Mouse (Mus musculus) MEL (cell line): ENCODE measurements around the gene St8sia6. TPM values are rescaled to one million over a fixed set of nuclear protein-coding genes. Genes with fewer than 3 reads are reported as not detected.

Experiments
- DNase-seq: peaks from one replicate; pipeline ENCODE4 v3.0.0; 2011; ENCODE audit warnings: low read depth, low spot score
- H3K27ac ChIP-seq: 2 replicates; pipeline ENCODE4 v1.5.1; 2012; ENCODE audit warnings: low read depth, mild to moderate bottlenecking, control low read depth, low read length, moderate library complexity; ENCODE audit not compliant: control insufficient read depth
- H3K27me3 ChIP-seq, 2 experiments: fragments of 150-350 bp in 1 of 2; sonication (generic) in 1 of 2; 2 replicates each; pipeline ENCODE4 v1.6.1; 2012; ENCODE audit warnings: low read length in 2 of 2, mild to moderate bottlenecking in 2 of 2, improper control_type of control experiment in 1 of 2, moderate library complexity in 1 of 2; ENCODE audit not compliant: insufficient read depth in 2 of 2, control insufficient read depth in 1 of 2
- H3K36me3 ChIP-seq, 2 experiments: 2 replicates each; pipeline ENCODE4 v1.6.1; 2012 to 2014; ENCODE audit warnings: low read length in 2 of 2, improper control_type of control experiment in 1 of 2, inconsistent platforms in 1 of 2, mild to moderate bottlenecking in 1 of 2; ENCODE audit not compliant: insufficient read depth in 2 of 2, control insufficient read depth in 1 of 2
- H3K4me1 ChIP-seq, 2 experiments: fragments of 150-350 bp in 1 of 2; sonication (generic) in 1 of 2; 2 replicates each; pipeline ENCODE4 v1.6.1; 2012; ENCODE audit warnings: low read length in 2 of 2, improper control_type of control experiment in 1 of 2, mild to moderate bottlenecking in 1 of 2; ENCODE audit not compliant: insufficient read depth in 2 of 2, control insufficient read depth in 1 of 2
- H3K4me3 ChIP-seq, 2 experiments: fragments of 150-350 bp in 1 of 2; sonication (generic) in 1 of 2; 2 replicates each; pipeline ENCODE4 v1.5.1; 2012; ENCODE audit warnings: low read depth in 2 of 2, low read length in 2 of 2, mild to moderate bottlenecking in 2 of 2, moderate library complexity in 2 of 2, control low read depth in 1 of 2, improper control_type of control experiment in 1 of 2; ENCODE audit not compliant: control insufficient read depth in 1 of 2, insufficient read depth in 1 of 2
- H3K79me2 ChIP-seq: 2 replicates; pipeline ENCODE4 v1.6.1; 2012; ENCODE audit warnings: mild to moderate bottlenecking, low read length, moderate library complexity; ENCODE audit not compliant: control insufficient read depth, poor library complexity, insufficient read depth
- H3K9ac ChIP-seq: 2 replicates; pipeline ENCODE4 v1.6.1; 2012; ENCODE audit warnings: low read depth, mild to moderate bottlenecking, control low read depth, low read length, moderate library complexity; ENCODE audit not compliant: control insufficient read depth, poor library complexity, severe bottlenecking
- H3K9me3 ChIP-seq: fragments of 150-350 bp; sonication (generic); replicated peaks from 2 replicates; pipeline ENCODE4 v1.6.1; 2012; ENCODE audit warnings: mild to moderate bottlenecking, low read length, improper control_type of control experiment, moderate library complexity; ENCODE audit not compliant: insufficient read depth
- BHLHE40 ChIP-seq: IDR thresholded peaks from 2 replicates; pipeline ENCODE4 v1.6.1; 2012; ENCODE audit warnings: low read depth, mild to moderate bottlenecking, inconsistent platforms, low read length, improper control_type of control experiment, borderline replicate concordance
- CHD1 ChIP-seq: IDR thresholded peaks from 2 replicates; pipeline ENCODE4 v1.6.1; 2012; ENCODE audit warnings: low read depth, mild to moderate bottlenecking, inconsistent platforms, low read length, improper control_type of control experiment
- CTCF ChIP-seq, 3 experiments: IDR thresholded peaks in 2 of 3; conservative IDR thresholded peaks in 1 of 3; 2 replicates each; pipeline ENCODE4 v1.5.1; 2011 to 2012; ENCODE audit warnings: low read length in 3 of 3, low read depth in 2 of 3, mild to moderate bottlenecking in 2 of 3, improper control_type of control experiment in 1 of 3, inconsistent platforms in 1 of 3, mixed read lengths in 1 of 3, moderate library complexity in 1 of 3; ENCODE audit not compliant: control insufficient read depth in 1 of 3, insufficient read depth in 1 of 3, poor library complexity in 1 of 3, severe bottlenecking in 1 of 3
- ELF1 ChIP-seq: IDR thresholded peaks from 2 replicates; pipeline ENCODE4 v1.6.1; 2014; ENCODE audit warnings: low read depth, mild to moderate bottlenecking, inconsistent platforms, low read length, improper control_type of control experiment, moderate library complexity
- ETS1 ChIP-seq: IDR thresholded peaks from 2 replicates; pipeline ENCODE4 v1.6.1; 2012; ENCODE audit warnings: low read depth, mild to moderate bottlenecking, inconsistent platforms, low read length, improper control_type of control experiment, moderate library complexity
- GATA1 ChIP-seq: IDR thresholded peaks from 2 replicates; pipeline ENCODE4 v1.6.1; 2011; ENCODE audit warnings: low read depth, low read length, improper control_type of control experiment
- HCFC1 ChIP-seq: IDR thresholded peaks from 2 replicates; pipeline ENCODE4 v1.6.1; 2012; ENCODE audit warnings: low read depth, mild to moderate bottlenecking, inconsistent platforms, low read length, improper control_type of control experiment, moderate library complexity
- KAT2A ChIP-seq: conservative IDR thresholded peaks from 2 replicates; pipeline ENCODE4 v1.6.1; 2012; ENCODE audit warnings: low read depth, low read length, improper control_type of control experiment, inconsistent platforms
- MAX ChIP-seq: IDR thresholded peaks from 2 replicates; pipeline ENCODE4 v1.6.1; 2011; ENCODE audit warnings: low read length, improper control_type of control experiment
- MXI1 ChIP-seq: IDR thresholded peaks from 2 replicates; pipeline ENCODE4 v1.6.1; 2011; ENCODE audit warnings: mild to moderate bottlenecking, low read depth, low read length, improper control_type of control experiment
- MYC ChIP-seq: IDR thresholded peaks from 2 replicates; pipeline ENCODE4 v1.6.1; 2011; ENCODE audit warnings: low read depth, mild to moderate bottlenecking, low read length, improper control_type of control experiment, moderate library complexity
- POLR2A ChIP-seq, 2 experiments: IDR thresholded peaks; 2 replicates each; pipeline ENCODE4 v1.6.1; 2011 to 2012; ENCODE audit warnings: low read length in 2 of 2, mild to moderate bottlenecking in 2 of 2, control low read depth in 1 of 2, improper control_type of control experiment in 1 of 2, low read depth in 1 of 2, moderate library complexity in 1 of 2; ENCODE audit not compliant: control insufficient read depth in 1 of 2, insufficient read depth in 1 of 2, poor library complexity in 1 of 2
- POLR2AphosphoS2 ChIP-seq: IDR thresholded peaks from 2 replicates; pipeline ENCODE4 v1.6.1; 2011; ENCODE audit warnings: low read length, improper control_type of control experiment
- RAD21 ChIP-seq: IDR thresholded peaks from 2 replicates; pipeline ENCODE4 v1.6.1; 2011; ENCODE audit warnings: mild to moderate bottlenecking, low read depth, low read length, improper control_type of control experiment
- SMC3 ChIP-seq: IDR thresholded peaks from 2 replicates; pipeline ENCODE4 v1.6.1; 2011; ENCODE audit warnings: low read depth, low read length, improper control_type of control experiment
- TAL1 ChIP-seq: IDR thresholded peaks from 2 replicates; pipeline ENCODE4 v1.6.1; 2012; ENCODE audit warnings: mild to moderate bottlenecking, inconsistent platforms, low read length, moderate library complexity, mixed read lengths
- TBP ChIP-seq: IDR thresholded peaks from 2 replicates; pipeline ENCODE4 v1.8.0; 2011; ENCODE audit warnings: low read depth, low read length, improper control_type of control experiment
- TCF12 ChIP-seq: IDR thresholded peaks from 2 replicates; pipeline ENCODE4 v1.6.1; 2014; ENCODE audit warnings: low read depth, mild to moderate bottlenecking, inconsistent platforms, low read length, improper control_type of control experiment, moderate library complexity
- USF2 ChIP-seq, 2 experiments: IDR thresholded peaks; 2 replicates each; pipeline ENCODE4 v1.6.1; 2011 to 2012; ENCODE audit warnings: improper control_type of control experiment in 2 of 2, low read length in 2 of 2, borderline replicate concordance in 1 of 2, inconsistent platforms in 1 of 2, low read depth in 1 of 2, mild to moderate bottlenecking in 1 of 2; ENCODE audit not compliant: insufficient read depth in 1 of 2
- ZC3H11A ChIP-seq: IDR thresholded peaks from 2 replicates; pipeline ENCODE4 v1.6.1; 2012; ENCODE audit warnings: low read depth, mild to moderate bottlenecking, inconsistent platforms, low read length, improper control_type of control experiment
- ZKSCAN1 ChIP-seq: IDR thresholded peaks from 2 replicates; pipeline ENCODE4 v1.6.1; 2012; ENCODE audit warnings: low read depth, mild to moderate bottlenecking, inconsistent platforms, low read length, improper control_type of control experiment, moderate library complexity
- polyA plus RNA-seq, 2 experiments: library from polyadenylated mRNA; stranded (reverse) in 1 of 2; unstranded in 1 of 2; fragments of >175 nt in 1 of 2; fragments of >200 nt in 1 of 2; gene quantifications; 2 replicates each; pipeline versions ENCODE4 v1.2.1 to v1.2.4; 2012; ENCODE audit warnings: low replicate concordance in 2 of 2, low read depth in 1 of 2; ENCODE audit not compliant: insufficient read length in 2 of 2, insufficient read depth in 1 of 2, missing spikeins in 1 of 2
- total RNA-seq: library from RNA; depleted of rRNA; stranded (reverse); fragments of 300-350 nt; gene quantifications from 2 replicates; pipeline ENCODE4 v1.2.3, GENCODE M21; 2012

Gene St8sia6
- total and polyA plus RNA-seq, 3 experiments, result not detected

GRCm38 (mm10) chr2:13816645-13817044, 22.8 kb upstream of the St8sia6 start:
- Histone ChIP-seq H3K4me3 (no peak overlapping the region), H3K9me3 (no peaks in the 10 kb centered on the region), H3K36me3 (no peaks in the 10 kb centered on the region), H3K4me1 (no peaks in the 10 kb centered on the region), H3K9ac (no peak overlapping the region), H3K27me3 (peaks cover 0 to 7% of the 10 kb centered on the region in 2 experiments; a peak in 1 of 4 replicates), H3K27ac (no peak overlapping the region), H3K79me2 (no peaks in the 10 kb centered on the region)
- DNase-seq, result no peak
- no peak for TF ChIP-seq POLR2A (IDR thresholded peaks at IDR 0.05; ENCODE audit: control insufficient read depth in 1 of 2, insufficient read depth in 1 of 2, low read depth in 1 of 2, low read length in 2 of 2, poor library complexity in 1 of 2)
- no peak for TF ChIP-seq HCFC1
- no peak for TF ChIP-seq USF2 (IDR thresholded peaks at IDR 0.05; ENCODE audit: borderline replicate concordance in 1 of 2, insufficient read depth in 1 of 2, low read depth in 1 of 2, low read length in 2 of 2)
- no peak for TF ChIP-seq CTCF (IDR thresholded peaks at IDR 0.05 in 2 of 3, conservative IDR thresholded peaks at IDR 0.05 in 1 of 3; ENCODE audit: control insufficient read depth in 1 of 3, insufficient read depth in 1 of 3, low read depth in 2 of 3, low read length in 3 of 3, poor library complexity in 1 of 3, severe bottlenecking in 1 of 3)
- TF ChIP-seq ZKSCAN1, result no peak
- no peak for TF ChIP-seq SMC3
- no peak for TF ChIP-seq POLR2AphosphoS2
- no peak for TF ChIP-seq CHD1
- TF ChIP-seq MXI1, result no peak

GRCm38 (mm10) chr2:13808593-13808992, 14.7 kb upstream of the St8sia6 start:
- no peak for DNase-seq
- H3K4me1 ChIP-seq, result no peaks in the 10 kb centered on the region
- peaks cover 0 to 1% of the 10 kb centered on the region in 2 experiments; a peak in 2 of 4 replicates for H3K27me3 ChIP-seq
- H3K9me3 ChIP-seq, result no peaks in the 10 kb centered on the region
- no peak overlapping the region for H3K9ac ChIP-seq
- TF ChIP-seq ELF1, result no peak
- TF ChIP-seq POLR2A (IDR thresholded peaks at IDR 0.05; ENCODE audit: control insufficient read depth in 1 of 2, insufficient read depth in 1 of 2, low read depth in 1 of 2, low read length in 2 of 2, poor library complexity in 1 of 2), result no peak
- TF ChIP-seq SMC3, result no peak
- TF ChIP-seq BHLHE40, result no peak
- no peak for TF ChIP-seq TBP
- TF ChIP-seq USF2 (IDR thresholded peaks at IDR 0.05; ENCODE audit: borderline replicate concordance in 1 of 2, insufficient read depth in 1 of 2, low read depth in 1 of 2, low read length in 2 of 2), result no peak
- no peak for TF ChIP-seq MAX
- TF ChIP-seq CTCF (IDR thresholded peaks at IDR 0.05 in 2 of 3, conservative IDR thresholded peaks at IDR 0.05 in 1 of 3; ENCODE audit: control insufficient read depth in 1 of 3, insufficient read depth in 1 of 3, low read depth in 2 of 3, low read length in 3 of 3, poor library complexity in 1 of 3, severe bottlenecking in 1 of 3), result no peak
- no peak for TF ChIP-seq ZC3H11A
- no peak for TF ChIP-seq RAD21
- TF ChIP-seq ETS1, result no peak
- TF ChIP-seq MXI1, result no peak
- no peak for TF ChIP-seq TCF12
- TF ChIP-seq KAT2A, result no peak
- TF ChIP-seq GATA1, result no peak
- no peak for TF ChIP-seq TAL1
- TF ChIP-seq MYC, result no peak
- H3K36me3 ChIP-seq, result no peaks in the 10 kb centered on the region
- no peak overlapping the region for H3K4me3 ChIP-seq
- H3K27ac ChIP-seq, result no peak overlapping the region
- no peaks in the 10 kb centered on the region for H3K79me2 ChIP-seq
